Mouse (Mus musculus) small intestine, adult 10 weeks (tissue): ENCODE results near the gene Olfr272. TPM values are rescaled to one million over a fixed set of nuclear protein-coding genes. Genes with fewer than 3 reads are reported as not detected.

ENCODE experiments used
- polyA plus RNA-seq: library from polyadenylated mRNA; stranded (reverse); fragments of 350-450 nt; fragmentation: Illumina TruSeq; extraction: RNeasy Lipid Tissue Mini Kit (QIAGEN cat#74804); gene quantifications from one replicate; pipeline ENCODE4 v1.2.3, GENCODE M21; 2014; ENCODE audit warnings: low replicate concordance

The Olfr272 gene
- not detected for polyA plus RNA-seq

DNA sequence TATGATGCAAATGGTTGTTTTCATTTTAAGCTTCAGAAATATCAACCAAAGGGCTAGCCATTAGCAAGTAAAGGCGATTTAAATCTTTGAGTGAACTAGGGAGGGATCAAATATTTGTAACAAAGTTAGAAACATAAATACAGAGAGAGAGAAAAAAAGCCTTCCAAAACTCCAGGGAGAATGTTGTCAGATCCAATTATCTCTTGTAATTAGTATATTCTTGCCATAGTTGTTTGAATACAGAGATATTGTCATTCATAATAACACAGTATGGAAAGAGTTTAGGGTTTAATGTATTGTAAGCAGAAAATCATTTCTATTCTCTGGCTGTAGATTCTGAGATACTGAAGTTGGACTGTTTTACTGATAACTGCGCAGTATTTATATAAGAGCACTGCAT, at the start of gene Olfr272:
TSS of gene Olfr272 (minus strand) at position 101 of the 400 bp plus-strand sequence.

DNA sequence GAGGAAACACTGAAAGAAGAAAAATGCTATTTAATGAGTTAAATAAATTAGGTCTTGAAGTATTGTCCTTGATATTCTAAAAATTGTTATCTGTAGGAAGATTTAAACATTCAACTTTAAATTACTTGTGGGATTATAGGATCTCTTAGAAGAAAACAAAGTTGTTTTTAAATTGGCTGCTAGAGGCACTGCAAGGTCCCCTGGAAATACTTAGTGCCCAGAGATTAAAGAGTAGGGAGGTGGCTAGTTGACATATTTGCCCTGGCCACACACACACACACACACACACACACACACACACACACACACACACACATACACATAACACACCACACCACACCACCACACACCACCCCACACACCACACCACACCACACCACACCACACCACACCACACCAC, 45.3 kb upstream of the Olfr272 start, which contains the start of gene Olfr270:
TSS of gene Olfr270 (plus strand) at position 301 of the 400 bp plus-strand sequence.

Other genes with a start within 250 kb of the Olfr272 start
- not detected for gene Olfr275, start 104.6 kb downstream of the Olfr272 start, polyA plus RNA-seq
- not detected for gene Olfr273, start 59.9 kb downstream of the Olfr272 start, polyA plus RNA-seq
- gene Olfr270, start 45.4 kb upstream of the Olfr272 start, polyA plus RNA-seq, result not detected
- not detected for gene Nipsnap3a, start 70.1 kb upstream of the Olfr272 start, polyA plus RNA-seq
- gene Nipsnap3b, start 92.7 kb upstream of the Olfr272 start, polyA plus RNA-seq, result 116 TPM
- gene Abca1, start 240.7 kb upstream of the Olfr272 start, polyA plus RNA-seq, result 40.9 TPM